Mouse (Mus musculus): ENCODE measurements around the gene Kcnq1.

DNA sequence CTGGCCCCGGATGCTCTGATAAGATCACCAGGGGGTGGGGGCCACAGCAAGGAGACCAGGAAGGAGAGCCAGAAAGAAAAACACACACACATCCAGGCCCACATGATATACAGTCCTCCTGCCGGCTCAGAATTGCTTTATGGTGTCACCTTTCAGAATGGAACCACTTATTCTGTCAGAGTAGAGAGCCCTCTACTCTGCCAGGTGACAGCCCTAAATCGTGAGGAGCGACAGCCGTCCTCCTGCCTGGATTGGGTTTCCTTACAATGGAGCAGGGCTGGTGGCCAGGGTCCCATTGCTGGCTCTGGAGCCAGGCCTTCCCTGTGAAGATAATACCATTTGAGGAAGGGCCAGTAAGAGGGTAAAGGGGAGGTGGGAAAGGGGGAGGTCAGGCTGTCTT lies 212.3 kb downstream of the Kcnq1 start:
- TF ChIP-seq CTCF (IDR thresholded peaks at IDR 0.05; ENCODE audit: low read depth) (no peak), EP300 (IDR thresholded peaks at IDR 0.05; ENCODE audit: low read depth) (no peak)
